Mouse (Mus musculus) bone marrow macrophage, adult 2 months (primary cell): ENCODE results near the gene Vamp8.

Experiments
- CTCF ChIP-seq: IDR thresholded peaks from 2 replicates; pipeline ENCODE4 v1.5.1; 2012; ENCODE audit warnings: low read depth, mild to moderate bottlenecking, low read length, moderate library complexity
- POLR2A ChIP-seq: IDR thresholded peaks from 2 replicates; pipeline ENCODE4 v1.6.1; 2012; ENCODE audit warnings: mild to moderate bottlenecking, low read depth, low read length, borderline replicate concordance

DNA sequence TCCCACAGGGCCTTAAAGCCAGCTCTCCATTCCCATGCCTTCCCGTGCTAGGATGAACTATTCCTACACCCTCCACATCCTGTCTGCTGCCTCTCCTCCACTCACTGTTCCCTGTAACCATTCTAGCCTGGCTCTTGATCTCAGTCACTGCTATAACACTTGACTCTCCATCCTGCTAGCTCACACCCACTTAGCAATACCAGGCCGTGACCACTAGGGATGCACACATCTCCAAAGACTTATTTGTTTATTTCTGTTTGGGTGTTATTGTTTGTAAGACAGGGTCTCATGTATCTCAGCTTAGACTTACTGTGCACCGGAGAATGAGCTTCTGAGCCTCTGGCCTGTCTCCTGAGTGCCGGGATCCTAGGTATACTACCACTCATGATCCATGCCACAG, 20.9 kb downstream of the Vamp8 start:
- TF ChIP-seq CTCF: no peak
- TF ChIP-seq POLR2A: no peak
